Mouse (Mus musculus) spleen, postnatal 36 days (tissue): ENCODE measurements around the gene Zcchc7.
"Not testable (repeated sequence)": the region's sequence is repeated elsewhere in the genome, so short reads cannot be mapped to it uniquely, and the experiment has no call there.

Experiments used
- DNase-seq, 2 experiments: peaks; one replicate each; pipeline ENCODE4 v3.0.0; 2022; ENCODE audit warnings: low spot score in 2 of 2, mixed read lengths in 1 of 2

The Zcchc7 gene

GRCm38 (mm10) chr4:44757131-44757530, 1.5 kb downstream of the Zcchc7 start:
- not testable (repeated sequence) for DNase-seq

GRCm38 (mm10) chr4:44774890-44775289, 19.2 kb downstream of the Zcchc7 start:
- DNase-seq, result peak; percentile 22 to 25

GRCm38 (mm10) chr4:44776651-44777050, 21.0 kb downstream of the Zcchc7 start:
- no peak for DNase-seq

- DNase-seq, result no peak
Measured at GRCm38 (mm10) chr4:44777101-44777500, 21.4 kb downstream of the Zcchc7 start.

GRCm38 (mm10) chr4:44777711-44778110, 22.0 kb downstream of the Zcchc7 start:
- DNase-seq, result no peak

- no peak for DNase-seq
Measured at GRCm38 (mm10) chr4:44778316-44778715, 22.6 kb downstream of the Zcchc7 start.

GRCm38 (mm10) chr4:44780462-44781157, 24.9 kb downstream of the Zcchc7 start:
- peak in 1 of 2 experiments; percentile 2 for DNase-seq

GRCm38 (mm10) chr4:44781494-44781893, 25.8 kb downstream of the Zcchc7 start:
- DNase-seq, result no peak

GRCm38 (mm10) chr4:44783566-44784292, 28.1 kb downstream of the Zcchc7 start:
- no peak for DNase-seq

- no peak for DNase-seq
Measured at GRCm38 (mm10) chr4:44812855-44813254, 57.2 kb downstream of the Zcchc7 start.

- DNase-seq, result peak; percentile 10 to 17
Measured at GRCm38 (mm10) chr4:44813770-44814169, 58.1 kb downstream of the Zcchc7 start.

- DNase-seq, result peak in 1 of 2 experiments; percentile 16
Measured at GRCm38 (mm10) chr4:44816584-44816983, 60.9 kb downstream of the Zcchc7 start.

GRCm38 (mm10) chr4:44830609-44831008, 74.9 kb downstream of the Zcchc7 start:
- DNase-seq, result no peak

- peak; percentile 10 to 36 for DNase-seq
Measured at GRCm38 (mm10) chr4:44851835-44852251, 96.2 kb downstream of the Zcchc7 start.

- DNase-seq, result peak in 1 of 2 experiments; percentile 15
Measured at GRCm38 (mm10) chr4:44871591-44871990, 115.9 kb downstream of the Zcchc7 start.

GRCm38 (mm10) chr4:44872048-44872447, 116.4 kb downstream of the Zcchc7 start:
- no peak for DNase-seq

- no peak for DNase-seq
Measured at GRCm38 (mm10) chr4:44880065-44880623, 124.5 kb downstream of the Zcchc7 start.

GRCm38 (mm10) chr4:44886143-44886542, 130.5 kb downstream of the Zcchc7 start:
- no peak for DNase-seq

GRCm38 (mm10) chr4:44891344-44891743, 135.7 kb downstream of the Zcchc7 start:
- no peak for DNase-seq

GRCm38 (mm10) chr4:44905651-44906271, 150.1 kb downstream of the Zcchc7 start:
- DNase-seq, result peak; percentile 83 to 84

GRCm38 (mm10) chr4:44906399-44906798, 150.7 kb downstream of the Zcchc7 start:
- DNase-seq, result no peak

GRCm38 (mm10) chr4:44910065-44910464, 154.4 kb downstream of the Zcchc7 start:
- peak; percentile 76 to 83 for DNase-seq
